Mouse (Mus musculus) ES-CJ7 (cell line): ENCODE measurements at regions not wholly inside any gene's neighbourhood (a gene's known extent, or its start where the extent isn't known, plus 50 kb on each side); places are given as distances from the start of the nearest gene placed in this dataset.
A peak's percentile ranks its signal among the peaks of the same experiment; 100 is the strongest.

Source experiments
- DNase-seq: peaks from one replicate; pipeline ENCODE4 v3.0.0; 2011; ENCODE audit warnings: low read depth, low spot score

DNA sequence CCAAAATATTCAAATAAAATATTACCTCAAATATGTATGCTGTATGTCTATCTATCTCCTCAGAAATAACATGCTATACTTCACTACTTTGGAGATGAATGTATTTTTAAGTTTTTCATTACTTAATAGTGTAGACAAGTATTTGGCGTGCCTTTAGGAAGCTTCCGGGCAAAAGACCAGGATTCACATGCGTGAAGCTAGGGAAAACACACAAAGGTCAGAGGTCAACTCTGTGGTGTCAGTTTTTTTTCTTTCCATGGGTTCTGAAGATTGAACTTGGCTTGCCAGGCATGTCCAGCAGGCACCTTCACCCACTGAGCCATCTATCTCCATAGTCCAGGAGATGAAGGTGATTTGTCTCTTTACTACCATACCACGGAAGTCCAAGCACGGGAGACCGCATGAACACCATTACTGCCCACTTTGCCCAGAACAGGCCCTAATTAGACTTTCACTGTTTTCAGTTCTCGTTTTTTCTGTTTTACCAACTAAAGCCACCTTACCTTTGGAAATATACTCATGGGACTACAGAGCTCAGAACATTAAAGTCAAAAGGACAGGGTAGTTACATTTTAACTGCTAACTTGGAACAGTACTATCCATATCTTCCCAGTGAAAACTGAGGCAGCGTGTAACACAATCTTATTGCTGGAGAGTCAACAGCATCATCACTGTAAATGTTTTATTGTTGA is 76.9 kb upstream of the Ak4 start:
- no peak for DNase-seq

DNA sequence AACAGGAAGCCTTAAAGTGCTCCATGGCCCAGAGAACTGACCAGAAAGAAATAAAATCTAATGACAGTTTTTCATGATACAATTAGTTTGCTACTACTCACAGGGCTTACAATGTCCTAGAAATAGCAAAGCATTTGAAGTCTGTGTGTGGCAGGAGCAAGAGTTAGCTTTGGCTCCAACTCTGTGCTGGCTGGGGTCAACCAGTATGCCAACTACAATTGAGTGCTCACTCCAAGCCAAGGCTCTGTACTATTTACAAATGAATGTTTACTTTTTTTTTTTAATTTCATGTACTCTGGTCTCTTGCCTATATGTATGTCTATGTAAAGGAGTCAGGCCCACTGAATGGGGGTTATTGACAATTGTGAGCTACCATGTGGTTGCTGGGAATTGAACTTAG is 75.7 kb upstream of the Jak1 start:
- no peak for DNase-seq

DNA sequence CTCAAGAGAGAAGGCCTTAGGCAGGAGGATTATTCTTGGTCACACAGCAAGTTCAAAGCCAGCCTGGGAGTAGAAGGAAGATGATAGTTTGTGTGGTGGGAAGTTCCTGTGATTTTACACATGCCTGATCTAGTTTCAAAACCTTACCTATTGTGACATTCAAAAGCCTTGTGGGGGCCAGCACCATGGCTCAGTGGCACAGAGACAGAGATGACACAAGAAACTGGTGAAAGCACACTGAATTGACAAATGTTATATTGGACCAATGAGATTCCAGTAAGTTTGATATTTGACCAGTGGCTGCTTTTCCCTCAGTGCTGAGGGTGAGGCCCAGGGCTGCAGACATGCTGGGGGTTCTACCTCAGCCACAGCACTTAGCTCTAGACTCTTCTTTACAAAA is 73.1 kb upstream of the Jak1 start:
- no peak for DNase-seq

DNA sequence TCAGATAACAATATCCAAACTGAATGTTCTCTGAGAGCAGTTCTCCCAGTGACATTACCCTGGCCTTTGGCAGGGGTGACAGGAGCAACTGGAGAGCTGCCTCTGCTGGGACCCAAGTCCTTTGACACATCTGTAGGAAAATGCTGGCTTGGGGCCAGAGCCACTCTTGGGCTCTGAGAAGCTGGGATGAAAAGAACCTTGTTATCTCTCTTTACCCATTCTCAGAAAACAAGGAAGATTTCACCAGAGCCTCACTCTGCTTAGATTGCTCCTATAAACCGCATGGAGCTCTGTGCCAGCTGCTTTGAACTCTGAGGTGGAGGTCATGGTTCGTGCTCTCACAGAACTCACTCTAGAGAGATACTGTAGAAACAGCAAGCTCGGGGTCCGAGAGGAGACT is 71.7 kb upstream of the Jak1 start:
- no peak for DNase-seq

DNA sequence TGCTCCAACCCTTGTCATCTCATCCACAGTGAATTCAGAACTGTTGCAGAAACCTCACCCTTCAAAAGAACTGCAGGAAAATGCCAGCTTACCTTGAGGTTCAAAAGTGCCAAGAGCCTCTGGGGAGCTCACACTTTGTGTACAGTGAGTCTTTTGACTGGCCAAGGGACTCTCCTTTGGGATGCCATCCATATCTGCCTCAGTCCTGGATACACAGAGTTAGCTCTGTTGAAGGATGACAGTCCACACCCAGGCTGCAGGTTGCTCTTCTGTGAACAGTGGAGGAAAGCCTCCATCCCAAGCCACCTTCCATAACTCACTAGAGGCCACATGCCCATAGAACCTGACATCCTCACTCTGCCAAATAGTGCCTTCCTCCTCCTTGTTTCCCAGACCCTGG is 71.3 kb upstream of the Jak1 start:
- DNase-seq: no peak

DNA sequence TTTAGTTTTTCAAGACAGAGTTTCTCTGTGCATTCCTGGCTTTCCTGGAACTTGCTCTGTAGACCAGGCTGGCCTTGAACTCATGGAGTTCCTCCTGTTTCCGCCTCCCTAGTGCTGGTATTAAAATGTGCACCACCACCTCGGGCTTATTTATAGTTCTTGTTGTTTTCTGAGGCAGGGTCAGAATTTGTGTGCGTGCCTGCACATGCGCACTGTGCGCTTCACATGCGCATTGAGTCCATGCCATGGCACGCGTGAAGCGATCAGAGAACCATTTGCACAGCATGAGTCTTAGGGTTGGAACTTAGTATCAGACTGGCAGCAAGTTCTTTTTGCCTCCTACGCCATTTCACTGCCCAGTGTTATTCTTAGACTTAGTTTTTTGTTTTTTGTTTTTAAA is 68.8 kb upstream of the Jak1 start:
- DNase-seq: no peak

DNA sequence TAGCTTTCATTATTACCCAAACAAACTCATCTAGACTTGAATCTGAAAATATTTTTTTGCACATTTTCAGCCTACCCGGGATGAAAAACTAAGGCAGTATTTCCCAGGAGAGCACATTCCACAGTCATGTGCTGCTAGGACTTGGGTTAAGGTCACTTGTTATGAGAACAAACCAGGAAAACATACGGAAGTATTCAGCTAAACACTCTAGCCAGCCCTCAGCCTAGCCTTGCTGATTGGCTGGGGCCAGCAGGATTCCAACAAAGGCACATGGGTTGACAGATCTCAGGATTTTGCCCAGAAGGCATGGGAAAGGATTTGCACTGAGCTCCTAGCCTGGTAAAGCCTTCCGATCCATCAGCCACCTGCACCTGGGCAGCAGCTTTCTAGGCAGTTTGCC is 68.0 kb upstream of the Jak1 start:
- DNase-seq: no peak

DNA sequence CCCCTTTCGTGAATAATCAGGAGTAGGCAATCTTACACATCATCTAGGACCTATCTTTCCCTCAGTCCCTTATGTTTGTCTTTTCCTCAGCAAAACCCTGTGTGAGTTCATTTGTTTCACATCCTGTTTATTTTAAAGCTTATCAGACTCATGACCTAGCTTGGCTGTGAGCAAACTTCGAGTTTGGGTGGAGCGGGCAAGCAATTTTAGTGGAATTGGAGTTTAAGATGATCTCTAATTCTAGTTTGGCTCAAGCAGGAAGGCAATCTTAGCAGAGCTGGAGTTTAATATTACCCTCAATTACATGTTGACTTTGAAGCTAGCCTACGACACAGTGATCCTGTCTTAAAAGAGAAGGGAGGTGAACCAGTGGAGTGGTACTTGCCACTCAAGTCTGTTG is 66.1 kb upstream of the Jak1 start:
- no peak for DNase-seq

DNA sequence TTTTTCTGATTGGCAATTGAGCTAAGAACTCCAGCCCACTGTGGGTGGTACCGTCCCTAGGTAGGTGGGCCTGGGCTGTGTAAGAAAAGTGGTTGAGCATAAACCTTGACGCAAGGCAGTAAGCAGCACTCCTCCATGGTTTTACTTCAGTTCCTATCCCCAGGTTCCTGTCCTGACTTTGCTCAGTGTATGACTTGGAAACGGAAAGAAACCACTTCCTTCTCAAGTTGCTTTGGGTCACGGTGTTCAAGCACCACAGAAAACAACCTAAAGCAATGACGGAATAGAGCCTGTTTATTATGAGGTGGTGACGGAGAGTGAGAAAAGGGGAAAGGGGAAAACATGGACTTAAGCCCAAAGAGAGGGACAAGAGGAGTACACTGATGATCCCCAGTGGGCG is 64.0 kb upstream of the Jak1 start:
- DNase-seq: peak; percentile 28

DNA sequence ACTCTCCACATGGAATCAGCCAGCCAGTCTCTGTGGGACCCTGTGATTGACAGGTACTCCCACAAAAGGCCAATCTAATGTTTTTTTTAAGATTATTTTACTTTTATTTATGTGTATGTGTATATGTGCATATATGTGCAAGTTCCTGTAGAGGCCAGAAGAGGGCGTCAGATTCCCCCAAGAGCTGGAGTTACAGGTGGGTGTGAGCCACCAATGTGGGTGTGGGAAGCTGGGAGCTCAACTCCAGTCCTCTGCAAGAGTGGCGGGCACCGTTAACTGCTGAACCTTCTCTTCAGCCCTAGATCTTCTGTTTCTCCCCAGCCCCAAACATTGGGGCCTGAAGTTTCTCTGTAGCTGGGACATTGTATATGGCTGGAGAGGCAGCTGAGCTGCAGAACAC is 61.0 kb upstream of the Jak1 start:
- peak; percentile 43 for DNase-seq

DNA sequence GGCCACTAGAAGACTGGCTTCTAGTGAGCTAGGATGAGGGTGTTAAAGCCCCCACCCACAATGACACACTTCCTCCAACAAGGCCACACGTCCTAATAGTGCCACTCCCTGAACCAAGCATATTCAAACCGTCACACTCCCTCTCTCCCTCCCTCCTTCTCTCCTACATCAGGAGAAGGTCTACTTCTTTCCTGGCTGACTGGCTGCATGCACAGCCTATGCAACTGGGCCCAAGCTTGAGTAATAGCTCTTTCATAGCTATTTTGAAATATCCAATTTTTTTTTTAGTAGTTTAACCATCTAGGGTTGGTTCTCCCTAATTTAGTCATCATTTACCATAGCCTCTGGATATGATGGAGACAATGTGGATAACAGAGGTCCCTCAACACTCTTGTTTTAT is 56.6 kb upstream of the Jak1 start:
- no peak for DNase-seq

DNA sequence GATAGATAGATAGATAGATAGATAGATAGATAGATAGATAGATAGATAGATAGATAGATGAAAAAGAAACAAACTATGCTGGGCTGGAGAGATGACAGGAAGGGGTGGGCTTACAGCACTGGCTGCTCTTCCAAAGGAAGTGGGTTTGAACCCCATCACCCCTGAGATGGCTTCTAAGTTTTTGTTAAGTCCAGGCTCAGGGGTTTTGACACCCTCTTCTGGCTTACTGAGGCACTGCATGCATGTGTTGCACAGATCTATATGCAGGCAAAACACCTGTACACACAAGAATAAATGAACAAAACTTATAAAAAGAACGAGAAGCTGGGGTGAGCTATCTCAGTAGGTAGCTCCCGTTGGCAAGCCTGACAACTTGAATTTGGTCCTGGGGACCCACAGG is 55.5 kb upstream of the Jak1 start:
- DNase-seq: peak; percentile 42

DNA sequence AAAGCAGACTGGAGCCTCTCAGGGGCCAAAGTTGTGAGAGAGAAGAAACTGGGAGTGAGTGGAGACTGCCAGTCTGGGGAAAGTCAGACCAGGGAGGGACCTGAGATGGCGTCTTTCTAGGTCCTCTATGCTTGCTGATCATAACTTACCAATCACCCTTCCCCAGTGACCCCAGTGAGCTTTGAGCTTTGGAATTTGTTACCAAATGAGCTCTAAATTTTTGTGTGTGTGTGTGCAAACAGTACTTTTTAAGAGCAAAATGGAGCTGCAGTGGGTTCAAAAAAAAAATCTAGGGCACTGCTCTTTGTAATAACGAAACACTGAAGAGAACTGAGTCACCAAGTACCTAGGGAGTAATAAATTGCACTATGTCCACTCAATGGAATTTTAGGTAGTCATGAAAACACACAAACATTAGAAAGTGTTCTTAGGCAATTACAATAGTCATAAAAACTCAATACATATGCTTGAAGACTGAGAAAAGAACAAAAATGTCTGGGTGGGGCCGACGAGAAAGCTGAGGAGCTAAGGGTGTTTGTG is 54.7 kb upstream of the Jak1 start:
- DNase-seq: no peak

DNA sequence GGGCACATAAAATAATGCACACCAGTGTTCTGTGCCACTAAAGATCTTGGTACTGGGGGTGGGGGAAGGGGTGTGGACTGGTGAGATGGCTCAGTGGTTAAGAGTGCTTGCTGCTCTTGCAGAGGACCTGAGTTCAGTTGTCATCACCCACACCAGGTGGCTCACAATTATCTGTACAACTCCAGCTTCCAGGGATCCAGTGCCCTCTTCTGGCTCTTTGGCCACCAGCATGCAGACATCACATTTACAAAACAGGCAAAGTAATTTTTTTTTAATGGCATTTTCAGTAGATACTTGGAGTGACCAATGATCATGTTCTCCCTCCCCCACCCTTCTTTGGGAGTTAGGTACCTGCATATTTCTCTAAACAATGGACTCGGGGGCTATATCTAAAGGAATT is 53.8 kb upstream of the Jak1 start:
- peak; percentile 16 for DNase-seq

DNA sequence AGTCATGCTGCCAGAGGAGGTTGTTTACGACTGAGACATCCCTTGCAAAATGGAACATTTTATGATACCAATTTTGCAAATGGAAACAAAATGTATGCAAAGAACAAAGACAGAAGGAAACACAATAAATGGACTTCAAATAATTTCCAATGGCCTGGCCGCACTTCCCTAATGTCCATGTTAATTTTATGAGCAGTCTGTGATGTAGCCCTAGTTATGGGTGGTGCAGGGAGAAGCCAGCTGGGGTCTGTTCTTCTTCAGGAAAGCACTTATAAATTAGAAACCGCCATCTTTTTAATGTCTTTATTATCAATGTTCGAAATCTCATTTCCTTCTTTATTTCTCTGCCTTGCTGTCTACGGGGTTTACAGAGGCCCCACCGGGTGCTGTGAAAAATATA is 51.0 kb upstream of the Jak1 start:
- DNase-seq: no peak
